Mouse (Mus musculus): Measurements from ENCODE around the gene Ltbp4.

DNA sequence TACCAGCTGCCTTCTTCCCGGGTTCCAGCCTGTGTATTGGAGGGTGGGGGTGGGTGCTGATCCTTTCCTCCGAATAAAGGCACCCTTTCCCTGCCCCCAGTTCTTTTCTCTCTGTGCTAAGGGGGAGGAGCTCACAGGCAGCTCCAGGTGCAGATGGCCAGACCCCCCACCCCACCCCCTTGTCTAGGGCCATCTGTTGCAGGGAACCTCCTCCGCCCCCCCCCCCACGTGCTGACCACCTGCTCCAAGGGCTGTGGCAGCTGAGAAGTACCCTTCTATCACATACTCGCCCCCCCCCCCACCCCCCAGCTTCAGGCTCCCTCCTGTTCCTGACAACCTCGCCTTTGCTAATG lies 79.7 kb downstream of the Ltbp4 start:
- TF ChIP-seq GATA1 (IDR thresholded peaks at IDR 0.05; ENCODE audit: low read length) (no peak), TAL1 (IDR thresholded peaks at IDR 0.05; ENCODE audit: low read length) (no peak)

Data from erythroblast, embryonic 14.5 days (primary cell).